Mouse (Mus musculus) adipose tissue, adult 10 weeks (tissue): ENCODE measurements around the gene Cog5. TPM values are rescaled to one million over a fixed set of nuclear protein-coding genes. Genes with fewer than 3 reads are reported as not detected.

Experiments used
- polyA plus RNA-seq: library from polyadenylated mRNA; stranded (reverse); fragments of 350-450 nt; fragmentation: Illumina TruSeq; extraction: RNeasy Lipid Tissue Mini Kit (QIAGEN cat#74804); gene quantifications from one replicate; pipeline ENCODE4 v1.2.3, GENCODE M21; 2014; ENCODE audit warnings: low read depth, low replicate concordance

Cog5 gene
- 30.4 TPM for polyA plus RNA-seq

DNA sequence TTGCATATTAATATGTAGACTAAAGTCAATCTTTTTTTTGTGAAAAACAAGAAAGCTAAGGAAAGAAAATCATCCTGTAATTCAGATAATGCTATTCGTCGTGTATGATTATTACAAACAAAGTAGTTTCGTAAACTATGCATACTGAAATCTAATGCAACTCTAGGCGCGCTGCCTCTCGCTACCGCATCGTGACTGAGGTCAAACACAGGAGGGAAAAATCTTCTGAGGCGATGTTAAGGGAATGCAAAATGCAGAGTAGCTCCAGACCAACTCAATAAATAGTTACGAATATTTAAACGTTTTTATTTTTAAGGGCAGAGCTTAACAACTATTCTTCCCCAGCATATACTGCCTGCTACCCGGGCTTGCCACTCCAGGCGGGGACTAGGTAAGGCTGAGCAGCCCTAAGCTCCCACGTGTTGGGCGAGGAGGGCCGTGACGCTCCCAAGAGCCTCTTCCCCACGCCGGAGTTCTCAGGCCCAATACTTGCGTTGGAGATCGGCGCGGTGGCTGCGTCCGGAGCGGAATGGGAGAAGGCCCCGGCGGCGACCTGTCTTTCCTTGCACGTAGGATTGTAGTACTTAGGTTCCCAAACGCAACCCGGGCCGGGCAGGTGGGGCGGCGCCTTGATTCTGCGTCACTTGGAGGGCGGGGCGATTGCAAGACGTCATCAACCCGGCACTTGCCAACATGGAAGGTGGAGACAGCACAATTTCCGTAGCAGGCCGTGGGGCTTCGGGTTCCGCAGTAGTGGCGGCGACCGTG, at the start of gene Cog5, which contains the start of gene Dus4l:
Gene Cog5, plus strand, starts transcription at position 673 of the 768 bp plus-strand sequence.
Gene Dus4l, minus strand, starts transcription at position 630 of the 768 bp plus-strand sequence.

DNA sequence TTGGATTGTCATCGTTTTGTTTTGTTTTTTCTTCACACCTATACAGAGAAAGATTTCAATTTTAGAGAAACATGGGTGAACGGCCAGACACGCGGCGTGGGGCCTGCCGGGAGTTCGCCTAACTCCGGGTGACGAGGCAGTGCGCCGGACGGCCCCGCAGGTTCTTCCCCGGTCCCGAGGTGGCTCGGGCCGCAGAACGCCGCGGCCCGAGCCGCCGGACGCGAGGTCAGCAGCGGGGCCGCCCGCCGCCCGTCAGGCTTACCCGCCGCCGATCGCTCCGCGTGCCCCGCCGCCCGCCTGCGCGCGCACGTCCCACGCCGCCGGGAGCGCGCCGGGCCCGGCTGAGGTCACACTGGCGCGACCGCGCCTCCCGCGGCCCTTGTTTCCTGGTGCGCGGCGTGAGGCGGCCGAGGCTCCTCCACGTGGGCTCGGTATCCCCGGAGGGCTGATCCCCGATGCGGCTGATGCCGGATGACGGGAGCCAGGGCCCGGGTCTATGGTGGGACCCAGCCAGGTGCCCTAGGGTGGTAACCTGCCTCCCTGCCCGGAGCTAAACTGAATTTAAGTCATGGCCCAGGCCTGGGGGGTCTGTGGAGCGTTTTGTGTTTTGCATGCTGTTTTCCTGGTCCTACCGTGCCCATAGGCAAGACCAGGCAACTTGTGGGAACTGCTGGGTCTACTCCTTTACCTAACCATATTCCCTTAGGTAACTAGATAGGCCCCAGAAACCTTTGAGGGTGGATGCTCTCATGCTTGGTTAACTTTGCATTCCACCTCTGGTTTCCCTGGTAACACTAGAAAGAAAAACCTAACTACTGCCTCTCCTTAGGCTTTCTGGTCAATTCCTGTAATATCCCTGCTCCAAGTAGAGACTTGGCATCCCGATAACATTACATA, 20.1 kb upstream of the Cog5 start, which contains the start of gene Bcap29:
Gene Bcap29, minus strand, starts transcription at position 316 of the 897 bp plus-strand sequence.

DNA sequence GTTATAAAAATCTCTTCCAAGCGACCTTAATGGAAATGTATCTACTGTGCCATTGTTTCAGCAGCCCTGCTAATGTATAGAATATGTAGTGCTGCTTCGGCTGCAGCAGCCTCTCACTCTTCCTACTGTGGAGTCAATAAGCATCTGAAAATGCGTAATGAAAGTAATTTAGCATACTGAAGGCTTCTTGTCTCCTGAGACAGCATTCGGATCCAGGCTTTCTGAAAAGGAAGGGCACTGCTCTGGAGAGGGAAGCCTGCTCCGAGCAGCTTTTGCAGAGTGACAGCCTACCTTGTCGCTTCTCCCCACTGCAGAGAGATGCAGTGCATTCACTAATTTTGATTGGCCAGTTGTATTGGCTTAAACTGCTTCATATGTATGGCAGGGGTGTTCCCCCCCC, 58.9 kb downstream of the Cog5 start, which contains the start of gene Gpr22:
Gene Gpr22, minus strand, starts transcription at position 348 of the 400 bp plus-strand sequence.

DNA sequence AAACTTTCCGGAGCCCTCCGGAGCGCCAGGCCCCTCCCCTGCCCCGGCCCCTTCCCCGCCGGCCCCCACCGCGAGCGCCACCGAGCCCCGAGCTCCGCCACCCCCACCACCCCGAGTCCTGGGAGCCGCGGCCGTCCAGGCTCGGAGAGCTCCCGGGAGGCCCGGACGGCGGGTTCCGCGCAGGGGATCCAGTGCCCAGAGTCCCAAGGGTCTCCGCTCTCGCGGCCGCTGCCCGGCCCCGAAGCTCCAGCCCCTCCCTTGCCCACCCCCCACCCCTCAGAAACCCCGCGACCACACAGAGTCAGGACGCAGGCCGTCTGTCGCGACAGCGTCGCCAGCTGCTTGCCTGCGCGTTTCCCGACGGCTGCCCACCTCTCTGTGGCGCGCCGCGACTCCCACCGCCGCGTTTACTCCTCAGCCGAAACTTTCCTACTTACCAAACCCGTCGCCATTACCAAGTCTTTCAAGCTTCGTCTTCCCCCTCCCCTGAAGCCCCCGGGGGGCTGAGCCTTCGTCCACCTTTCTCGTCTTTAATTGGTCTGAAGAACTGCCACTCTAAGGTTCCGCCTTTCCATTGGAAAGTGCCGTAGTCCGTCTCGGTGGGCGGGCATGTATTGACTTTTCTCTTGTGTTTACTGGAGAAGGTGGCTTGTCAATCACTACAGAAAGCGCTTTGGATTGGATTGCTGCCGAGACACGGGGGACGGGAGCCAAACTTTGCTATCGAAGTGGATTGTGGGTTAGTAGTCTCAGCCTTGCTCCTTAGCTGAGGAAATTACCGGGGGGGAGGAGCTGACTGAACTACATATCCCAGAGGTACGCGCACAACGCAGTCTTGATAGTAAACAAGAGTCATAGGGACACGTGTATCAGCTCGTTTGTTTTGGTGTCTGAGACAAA, 295.3 kb downstream of the Cog5 start, which contains the start of gene Hbp1:
Gene Hbp1, minus strand, starts transcription at position 777 of the 900 bp plus-strand sequence.

Other genes starting within 250 kb of the Cog5 start
- gene Cbll1, start 155.3 kb upstream of the Cog5 start, polyA plus RNA-seq = 8.4 TPM
- gene Slc26a4, start 94.9 kb upstream of the Cog5 start, polyA plus RNA-seq = 0.09 TPM
- 20.8 TPM for gene Bcap29, start 20.2 kb upstream of the Cog5 start, polyA plus RNA-seq
- gene Dus4l, start within 50 bp of the Cog5 start, polyA plus RNA-seq = 9.2 TPM
- not detected for gene Gpr22, start 59.1 kb downstream of the Cog5 start, polyA plus RNA-seq